Mouse (Mus musculus): Measurements from ENCODE around the gene Tmem132d. TPM values are rescaled to one million over a fixed set of nuclear protein-coding genes. Genes with fewer than 3 reads are reported as not detected.
"Not testable (repeated sequence)": the region's sequence is repeated elsewhere in the genome, so short reads cannot be mapped to it uniquely, and the experiment has no call there.

Gene Tmem132d
- polyA plus RNA-seq, 1 experiment from 2014 or later = not detected

DNA sequence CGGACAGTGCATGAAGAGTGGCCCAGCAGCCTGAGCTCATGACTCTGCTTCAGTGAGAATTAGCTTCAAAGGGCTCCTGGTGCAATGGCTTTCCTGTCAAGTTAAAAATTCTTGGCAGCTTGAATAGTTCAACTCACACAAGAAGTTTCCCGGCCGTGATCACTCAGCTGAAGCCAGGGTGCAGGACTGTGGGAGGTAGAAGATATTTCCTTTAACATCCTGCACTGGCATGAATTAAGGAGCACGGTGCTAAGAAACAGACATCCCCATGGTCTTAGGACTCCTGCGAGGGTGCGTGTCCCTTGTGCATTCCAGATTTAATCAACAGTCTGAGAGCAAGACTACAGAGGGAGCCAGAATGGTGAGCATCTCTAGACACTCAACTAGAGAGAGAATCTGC, 480.1 kb downstream of the Tmem132d start:
- H3K9me3 ChIP-seq (ENCODE audit: control insufficient read depth) = no peaks in the 10 kb centered on the region
- H3K27ac ChIP-seq (ENCODE audit: low read depth, low read length) = no peak overlapping the region
- WGBS = 71% methylated on average over 6 of the region's 6 CpGs
- no peak overlapping the region for H3K4me2 ChIP-seq (replicated peaks; ENCODE audit: low read depth)
- no peaks in the 10 kb centered on the region for H3K36me3 ChIP-seq (ENCODE audit: control insufficient read depth, insufficient read depth)
- no peak overlapping the region for H3K9ac ChIP-seq (ENCODE audit: low read depth, low read length)
- ATAC-seq = no peak
- TF ChIP-seq CTCF (IDR thresholded peaks at IDR 0.05; ENCODE audit: low read depth) = no peak
- no peaks in the 10 kb centered on the region for H3K27me3 ChIP-seq (replicated peaks; ENCODE audit: control insufficient read depth, insufficient read depth, low read length)
- H3K4me3 ChIP-seq (ENCODE audit: low read depth, low read length) = no peak overlapping the region
- no peaks in the 10 kb centered on the region for H3K4me1 ChIP-seq (replicated peaks; ENCODE audit: control insufficient read depth, insufficient read depth, low read length)

DNA sequence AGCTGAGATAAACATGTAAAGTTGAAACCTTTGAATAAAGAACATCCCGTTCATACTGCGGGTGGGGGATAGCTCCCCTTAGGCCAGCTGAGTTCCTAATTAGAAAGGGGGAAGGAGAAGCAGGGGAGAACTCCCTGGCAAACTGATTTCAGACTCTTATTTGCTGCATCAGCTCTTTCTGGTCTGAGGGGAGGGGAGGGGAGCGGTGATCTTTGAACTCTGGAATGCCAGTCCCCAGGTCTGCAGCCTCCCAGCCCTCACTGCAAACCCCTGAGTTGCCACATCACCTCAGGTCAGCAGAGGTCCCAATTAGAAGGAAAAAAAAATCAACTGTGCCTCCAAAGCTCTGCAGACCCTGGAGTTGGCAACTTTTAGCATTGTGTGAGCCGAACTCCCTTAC, 482.3 kb downstream of the Tmem132d start:
- H3K27me3 ChIP-seq (replicated peaks; ENCODE audit: control insufficient read depth, insufficient read depth, low read length) = no peaks in the 10 kb centered on the region
- H3K4me3 ChIP-seq (ENCODE audit: low read depth, low read length) = no peak overlapping the region
- H3K27ac ChIP-seq (ENCODE audit: low read depth, low read length) = no peak overlapping the region
- 46% methylated on average over 4 of the region's 4 CpGs for WGBS
- no peak overlapping the region for H3K9ac ChIP-seq (ENCODE audit: low read depth, low read length)
- no peaks in the 10 kb centered on the region for H3K36me3 ChIP-seq (ENCODE audit: control insufficient read depth, insufficient read depth)
- no peak for ATAC-seq
- TF ChIP-seq CTCF (IDR thresholded peaks at IDR 0.05; ENCODE audit: low read depth) = no peak
- H3K4me1 ChIP-seq (replicated peaks; ENCODE audit: control insufficient read depth, insufficient read depth, low read length) = no peaks in the 10 kb centered on the region
- no peaks in the 10 kb centered on the region for H3K9me3 ChIP-seq (ENCODE audit: control insufficient read depth)
- H3K4me2 ChIP-seq (replicated peaks; ENCODE audit: low read depth) = no peak overlapping the region

DNA sequence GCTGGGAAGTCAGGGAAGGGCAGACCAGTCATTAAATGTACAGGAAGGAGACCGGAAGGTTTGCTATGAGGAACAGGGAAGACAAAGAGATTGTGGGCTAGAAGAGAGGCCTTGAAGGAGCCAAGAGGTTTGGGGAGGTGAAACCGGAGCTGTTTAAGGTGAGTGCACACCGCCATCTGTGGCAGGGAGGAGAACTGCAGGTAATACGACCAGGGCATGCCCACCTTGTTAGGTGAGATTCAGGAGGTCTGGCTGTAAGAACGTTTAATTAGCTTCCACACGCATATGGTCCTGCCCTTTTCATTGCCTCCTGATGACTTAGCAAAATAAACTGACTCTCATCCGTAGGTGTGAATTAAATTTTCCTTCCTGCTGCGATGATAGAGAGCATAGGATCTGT, 485.6 kb downstream of the Tmem132d start:
- peak; percentile 61 for TF ChIP-seq CTCF (IDR thresholded peaks at IDR 0.05; ENCODE audit: low read depth)
- Histone ChIP-seq H3K9me3 (ENCODE audit: control insufficient read depth) (no peaks in the 10 kb centered on the region), H3K4me1 (replicated peaks; ENCODE audit: control insufficient read depth, insufficient read depth, low read length) (no peaks in the 10 kb centered on the region), H3K36me3 (ENCODE audit: control insufficient read depth, insufficient read depth) (no peaks in the 10 kb centered on the region), H3K27me3 (replicated peaks; ENCODE audit: control insufficient read depth, insufficient read depth, low read length) (no peaks in the 10 kb centered on the region), H3K27ac (ENCODE audit: low read depth, low read length) (no peak overlapping the region), H3K9ac (ENCODE audit: low read depth, low read length) (no peak overlapping the region), H3K4me2 (replicated peaks; ENCODE audit: low read depth) (no peak overlapping the region), H3K4me3 (ENCODE audit: low read depth, low read length) (no peak overlapping the region)
- 26% methylated on average over 8 of the region's 8 CpGs for WGBS
- ATAC-seq = no peak

DNA sequence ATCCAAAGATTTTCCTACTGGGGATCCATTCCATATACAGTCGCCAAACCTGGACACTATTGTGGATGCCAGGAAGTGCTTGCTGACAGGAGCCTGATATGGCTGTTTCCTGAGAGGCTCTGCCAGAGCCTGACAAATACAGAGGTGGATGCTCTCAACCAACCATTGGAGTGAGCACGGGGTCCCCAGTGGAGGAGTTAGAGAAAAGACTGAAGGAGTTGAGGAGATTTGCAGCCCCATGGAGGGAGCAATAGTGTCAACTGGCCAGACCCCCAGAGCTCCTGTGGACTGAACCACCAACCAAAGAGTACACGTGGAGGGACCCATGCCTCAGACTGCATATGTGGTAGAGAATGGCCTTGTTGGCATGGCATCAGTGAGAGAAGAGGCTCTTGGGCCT, 490.7 kb downstream of the Tmem132d start:
- H3K9ac ChIP-seq (ENCODE audit: low read depth, low read length); H3K27ac ChIP-seq (ENCODE audit: low read depth, low read length); H3K4me3 ChIP-seq (ENCODE audit: low read depth, low read length); H3K9me3 ChIP-seq (ENCODE audit: control insufficient read depth); ATAC-seq; H3K4me2 ChIP-seq (replicated peaks; ENCODE audit: low read depth); H3K4me1 ChIP-seq (replicated peaks; ENCODE audit: control insufficient read depth, insufficient read depth, low read length); H3K36me3 ChIP-seq (ENCODE audit: control insufficient read depth, insufficient read depth); H3K27me3 ChIP-seq (replicated peaks; ENCODE audit: control insufficient read depth, insufficient read depth, low read length): not testable (repeated sequence)
- 85% methylated on average over 3 of the region's 3 CpGs for WGBS

DNA sequence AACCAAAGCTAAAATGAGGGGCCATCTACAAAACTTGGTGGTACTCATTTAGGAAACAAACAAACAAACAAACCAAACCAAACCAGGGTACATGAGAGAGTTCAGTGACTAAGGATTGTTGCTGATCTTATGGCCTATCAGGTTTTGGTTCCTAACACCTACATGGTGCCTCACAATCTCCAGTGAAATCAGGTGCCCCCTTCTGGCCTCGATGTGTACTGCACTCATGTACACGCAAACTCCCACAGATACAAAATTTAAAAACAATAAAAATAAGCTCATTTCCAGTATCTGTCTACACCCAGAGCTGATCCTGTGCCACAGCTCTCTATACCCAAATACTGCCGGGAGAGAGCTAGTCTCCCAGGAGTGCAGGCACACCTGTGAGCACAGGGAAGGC, 495.0 kb downstream of the Tmem132d start:
- TF ChIP-seq CTCF (IDR thresholded peaks at IDR 0.05; ENCODE audit: low read depth) = peak; percentile 17; the same call in 1 of the 2 replicates
- no peak overlapping the region for H3K4me3 ChIP-seq (ENCODE audit: low read depth, low read length)
- no peaks in the 10 kb centered on the region for H3K9me3 ChIP-seq (ENCODE audit: control insufficient read depth)
- H3K36me3 ChIP-seq (ENCODE audit: control insufficient read depth, insufficient read depth) = no peaks in the 10 kb centered on the region
- H3K9ac ChIP-seq (ENCODE audit: low read depth, low read length) = no peak overlapping the region
- no peak overlapping the region for H3K4me2 ChIP-seq (replicated peaks; ENCODE audit: low read depth)
- H3K27ac ChIP-seq (ENCODE audit: low read depth, low read length) = no peak overlapping the region
- H3K27me3 ChIP-seq (replicated peaks; ENCODE audit: control insufficient read depth, insufficient read depth, low read length) = no peaks in the 10 kb centered on the region
- no peak for ATAC-seq
- no peaks in the 10 kb centered on the region for H3K4me1 ChIP-seq (replicated peaks; ENCODE audit: control insufficient read depth, insufficient read depth, low read length)
- 73% methylated on average over 3 of the region's 3 CpGs for WGBS

DNA sequence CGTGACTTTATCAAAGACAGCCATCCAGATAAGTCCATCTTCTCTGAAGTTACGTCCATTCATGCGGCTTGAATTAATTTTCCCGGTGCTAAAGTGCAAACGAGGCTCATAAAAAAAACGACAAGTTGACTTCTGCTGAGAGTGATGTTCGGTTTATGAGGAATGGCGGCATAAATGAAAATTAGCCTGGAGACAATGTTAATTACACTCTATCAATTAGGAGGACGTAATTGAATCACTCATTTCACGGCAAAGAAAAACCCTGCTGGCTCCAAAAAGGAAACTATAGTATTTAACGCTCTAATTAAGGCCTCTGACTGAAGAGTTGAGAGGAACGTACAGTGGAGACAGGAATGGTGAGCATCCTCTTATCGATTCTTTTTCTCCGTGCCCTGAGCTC, 503.2 kb downstream of the Tmem132d start:
- Histone ChIP-seq H3K27me3 (replicated peaks; ENCODE audit: control insufficient read depth, insufficient read depth, low read length) (no peaks in the 10 kb centered on the region), H3K27ac (ENCODE audit: low read depth, low read length) (no peak overlapping the region), H3K4me2 (replicated peaks; ENCODE audit: low read depth) (no peak overlapping the region), H3K4me1 (replicated peaks; ENCODE audit: control insufficient read depth, insufficient read depth, low read length) (no peaks in the 10 kb centered on the region), H3K36me3 (ENCODE audit: control insufficient read depth, insufficient read depth) (no peaks in the 10 kb centered on the region), H3K4me3 (ENCODE audit: low read depth, low read length) (no peak overlapping the region), H3K9ac (ENCODE audit: low read depth, low read length) (no peak overlapping the region), H3K9me3 (ENCODE audit: control insufficient read depth) (no peaks in the 10 kb centered on the region)
- no peak for TF ChIP-seq CTCF (IDR thresholded peaks at IDR 0.05; ENCODE audit: low read depth)
- no peak for ATAC-seq
- 89% methylated on average over 14 of the region's 14 CpGs for WGBS

DNA sequence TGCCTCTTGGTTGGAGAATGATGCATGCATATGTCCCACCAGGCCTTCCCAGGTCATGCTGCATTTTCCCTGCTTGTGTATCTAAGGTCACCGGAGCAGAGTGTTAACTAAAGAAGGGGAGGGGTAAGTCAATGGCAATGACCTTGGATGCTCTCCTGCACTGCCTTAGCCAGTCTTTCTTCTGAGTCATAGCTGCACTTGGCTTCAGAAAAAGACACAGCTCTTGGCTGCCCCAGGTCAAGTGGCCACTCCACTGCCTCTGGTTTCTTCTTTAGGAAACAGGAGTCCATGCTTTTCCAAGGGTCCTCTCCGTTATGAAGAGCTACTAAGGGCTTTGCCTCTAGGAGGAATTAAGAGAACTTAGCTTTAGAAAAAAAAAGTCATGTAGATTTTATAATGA, 506.2 kb downstream of the Tmem132d start:
- no peaks in the 10 kb centered on the region for H3K9me3 ChIP-seq (ENCODE audit: control insufficient read depth)
- H3K27me3 ChIP-seq (replicated peaks; ENCODE audit: control insufficient read depth, insufficient read depth, low read length) = no peaks in the 10 kb centered on the region
- 66% methylated on average over 2 of the region's 2 CpGs for WGBS
- H3K36me3 ChIP-seq (ENCODE audit: control insufficient read depth, insufficient read depth) = no peaks in the 10 kb centered on the region
- H3K27ac ChIP-seq (ENCODE audit: low read depth, low read length) = no peak overlapping the region
- H3K9ac ChIP-seq (ENCODE audit: low read depth, low read length) = no peak overlapping the region
- H3K4me2 ChIP-seq (replicated peaks; ENCODE audit: low read depth) = no peak overlapping the region
- ATAC-seq = no peak
- no peaks in the 10 kb centered on the region for H3K4me1 ChIP-seq (replicated peaks; ENCODE audit: control insufficient read depth, insufficient read depth, low read length)
- H3K4me3 ChIP-seq (ENCODE audit: low read depth, low read length) = no peak overlapping the region
- TF ChIP-seq CTCF (IDR thresholded peaks at IDR 0.05; ENCODE audit: low read depth) = no peak

All from intestine, postnatal 0 days (tissue).